Mouse (Mus musculus) E14TG2a.4 (cell line): Measurements from ENCODE around the gene Muc1.
A peak's percentile ranks its signal among the peaks of the same experiment; 100 is the strongest.

Experiments used
- H3K27me3 ChIP-seq: 2 replicates; pipeline ENCODE4 v1.6.1; 2014; ENCODE audit warnings: low read length, control low read depth; ENCODE audit not compliant: insufficient read depth
- H3K36me3 ChIP-seq: 2 replicates; pipeline ENCODE4 v1.6.1; 2014; ENCODE audit warnings: low read length, control low read depth; ENCODE audit not compliant: insufficient read depth
- H3K4me1 ChIP-seq: replicated peaks from 2 replicates; pipeline ENCODE4 v1.6.1; 2014; ENCODE audit warnings: low read depth, low read length, control low read depth
- H3K4me3 ChIP-seq: replicated peaks from 2 replicates; pipeline ENCODE4 v1.5.1; 2014; ENCODE audit warnings: mild to moderate bottlenecking, low read length
- H3K9me3 ChIP-seq: 2 replicates; pipeline ENCODE4 v1.6.1; 2014; ENCODE audit warnings: low read length, control low read depth
- CTCF ChIP-seq: conservative IDR thresholded peaks from 2 replicates; pipeline ENCODE4 v1.5.1; 2014; ENCODE audit warnings: low read length
- NANOG ChIP-seq: IDR thresholded peaks from 2 replicates; pipeline ENCODE4 v1.6.1; 2014; ENCODE audit warnings: borderline replicate concordance, low read length, mixed read lengths
- POU5F1 ChIP-seq: IDR thresholded peaks from 2 replicates; pipeline ENCODE4 v1.6.1; 2014; ENCODE audit warnings: low read length, borderline replicate concordance

The Muc1 gene

GRCm38 (mm10) chr3:89190436-89190835, 38.4 kb upstream of the Muc1 start:
- Histone ChIP-seq H3K9me3 (no peaks in the 10 kb centered on the region), H3K4me1 (peaks cover 40% of the 10 kb centered on the region), H3K4me3 (no peak overlapping the region), H3K27me3 (peaks cover 24% of the 10 kb centered on the region), H3K36me3 (no peaks in the 10 kb centered on the region)
- TF ChIP-seq POU5F1 = no peak
- no peak for TF ChIP-seq NANOG
- TF ChIP-seq CTCF = no peak

DNA sequence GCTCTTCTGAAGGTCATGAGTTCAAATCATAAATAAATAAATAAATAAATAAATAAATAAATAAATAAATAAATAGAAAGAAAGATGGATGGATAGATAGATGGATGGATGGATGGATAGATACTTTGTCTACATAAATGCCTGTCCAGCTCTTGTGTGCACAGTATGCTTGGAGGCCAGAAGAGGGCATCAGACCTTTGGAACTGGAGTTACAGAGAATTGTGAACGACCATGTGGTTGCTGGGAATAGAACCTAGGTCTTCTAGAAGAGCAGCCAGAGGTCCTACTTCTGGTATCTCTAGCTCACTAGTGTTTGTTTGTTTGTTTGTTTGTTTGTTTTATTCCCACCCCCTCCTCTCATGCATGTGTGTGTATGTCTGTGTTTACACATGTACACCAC, 35.5 kb upstream of the Muc1 start:
- Histone ChIP-seq H3K4me1 (peaks cover 29% of the 10 kb centered on the region), H3K4me3 (no peak overlapping the region), H3K9me3 (no peaks in the 10 kb centered on the region), H3K27me3 (peaks cover 2% of the 10 kb centered on the region; the same call in 1 of the 2 replicates), H3K36me3 (no peaks in the 10 kb centered on the region)
- TF ChIP-seq NANOG (no peak), CTCF (no peak), POU5F1 (no peak)

- Histone ChIP-seq H3K36me3 (no peaks in the 10 kb centered on the region), H3K9me3 (no peaks in the 10 kb centered on the region), H3K27me3 (no peaks in the 10 kb centered on the region; the same call in 1 of the 2 replicates), H3K4me1 (peaks cover 24% of the 10 kb centered on the region), H3K4me3 (no peak overlapping the region)
- TF ChIP-seq CTCF (peak; percentile 21), NANOG (no peak), POU5F1 (no peak)
Observed at GRCm38 (mm10) chr3:89193853-89194252, 35.0 kb upstream of the Muc1 start.

- no peaks in the 10 kb centered on the region for H3K9me3 ChIP-seq
- peak overlapping the region; percentile 37 for H3K4me3 ChIP-seq
- H3K27me3 ChIP-seq = no peaks in the 10 kb centered on the region
- peak; percentile 25 for TF ChIP-seq CTCF
- no peak for TF ChIP-seq NANOG
- TF ChIP-seq POU5F1 = no peak
- peaks cover 22% of the 10 kb centered on the region for H3K4me1 ChIP-seq
- H3K36me3 ChIP-seq = no peaks in the 10 kb centered on the region
Observed at GRCm38 (mm10) chr3:89195979-89196877, 32.6 kb upstream of the Muc1 start.

DNA sequence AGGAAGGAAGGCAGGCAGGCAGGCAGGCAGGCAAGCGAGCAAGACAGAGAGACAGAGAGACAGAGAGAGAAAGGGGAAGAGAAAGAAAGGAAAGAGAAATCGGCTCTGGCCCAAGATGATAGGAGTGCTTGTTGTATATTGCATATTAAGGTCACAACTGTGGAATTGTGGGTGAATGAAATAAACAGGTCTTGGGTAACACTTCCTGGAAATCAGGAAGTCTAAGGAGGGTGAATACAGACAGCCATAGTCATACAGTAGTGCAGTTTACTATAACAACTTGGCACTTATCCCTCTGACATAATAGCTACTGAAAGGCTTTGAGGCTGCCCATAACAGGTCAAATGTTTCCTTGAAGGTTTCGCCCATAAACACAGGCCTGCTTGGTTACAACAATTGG, 29.0 kb upstream of the Muc1 start:
- no peaks in the 10 kb centered on the region for H3K27me3 ChIP-seq
- peaks cover 36% of the 10 kb centered on the region for H3K4me1 ChIP-seq
- H3K9me3 ChIP-seq = no peaks in the 10 kb centered on the region
- peaks cover 11% of the 10 kb centered on the region for H3K36me3 ChIP-seq
- no peak for TF ChIP-seq NANOG
- TF ChIP-seq CTCF = no peak
- no peak for TF ChIP-seq POU5F1
- H3K4me3 ChIP-seq = no peak overlapping the region

GRCm38 (mm10) chr3:89202253-89203141, 26.4 kb upstream of the Muc1 start, which contains the start of gene Gba:
Gba (plus strand) TSS chr3:89202928.
- Histone ChIP-seq H3K4me1 (peaks cover 18% of the 10 kb centered on the region), H3K4me3 (peak within 1 kb of the TSS; percentile 83), H3K9me3 (no peaks in the 10 kb centered on the region), H3K27me3 (no peaks in the 10 kb centered on the region), H3K36me3 (peaks cover 38% of the 10 kb centered on the region)
- no peak for TF ChIP-seq NANOG
- no peak for TF ChIP-seq POU5F1
- TF ChIP-seq CTCF = no peak

DNA sequence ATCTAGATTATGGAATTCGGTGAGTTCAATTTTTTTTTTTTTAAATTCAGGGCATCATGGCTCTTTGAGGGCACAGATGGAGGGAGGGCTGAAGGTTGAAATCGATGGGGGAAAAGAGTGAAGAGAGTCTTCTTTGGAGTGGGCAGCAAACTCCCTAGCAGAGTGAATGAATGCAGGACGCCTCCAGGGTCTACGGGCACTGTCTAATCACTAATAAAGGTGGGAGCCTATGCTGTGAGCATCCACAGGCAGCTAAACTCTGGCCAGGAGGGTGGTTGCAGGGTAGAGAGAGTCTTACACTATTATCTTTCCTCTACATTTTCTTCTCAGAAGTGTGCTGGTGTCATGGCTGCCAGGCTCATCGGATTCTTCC, 25.7 kb upstream of the Muc1 start:
- no peaks in the 10 kb centered on the region for H3K27me3 ChIP-seq
- H3K36me3 ChIP-seq = peaks cover 44% of the 10 kb centered on the region
- peaks cover 22% of the 10 kb centered on the region for H3K4me1 ChIP-seq
- peak overlapping the region; percentile 83 for H3K4me3 ChIP-seq
- H3K9me3 ChIP-seq = no peaks in the 10 kb centered on the region
- no peak for TF ChIP-seq CTCF
- TF ChIP-seq NANOG = no peak

DNA sequence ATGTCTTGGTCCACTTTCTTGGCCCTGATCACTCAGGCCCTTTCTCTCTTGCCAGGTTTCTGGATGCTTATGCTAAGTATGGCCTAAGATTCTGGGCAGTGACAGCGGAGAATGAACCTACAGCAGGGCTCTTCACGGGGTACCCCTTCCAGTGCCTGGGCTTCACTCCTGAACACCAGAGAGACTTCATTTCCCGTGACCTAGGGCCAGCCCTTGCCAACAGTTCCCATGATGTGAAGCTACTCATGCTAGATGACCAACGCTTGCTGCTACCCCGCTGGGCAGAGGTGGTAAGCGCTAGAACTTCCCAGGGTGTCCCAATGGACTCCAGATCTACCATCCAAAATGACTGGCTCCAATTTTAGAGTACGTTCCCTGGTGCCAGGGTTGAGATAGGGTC, 22.8 kb upstream of the Muc1 start:
- no peak overlapping the region for H3K4me3 ChIP-seq
- peaks cover 45% of the 10 kb centered on the region for H3K4me1 ChIP-seq
- H3K27me3 ChIP-seq = no peaks in the 10 kb centered on the region
- peaks cover 74% of the 10 kb centered on the region for H3K36me3 ChIP-seq
- TF ChIP-seq POU5F1 (no peak), NANOG (no peak), CTCF (no peak)
- H3K9me3 ChIP-seq = no peaks in the 10 kb centered on the region
